Mouse (Mus musculus): ENCODE results near the gene Ehd4. TPM values are rescaled to one million over a fixed set of nuclear protein-coding genes. Genes with fewer than 3 reads are reported as not detected.

Gene Ehd4
- polyA plus RNA-seq, 1 experiment from 2014 or later, result 60.6 TPM

DNA sequence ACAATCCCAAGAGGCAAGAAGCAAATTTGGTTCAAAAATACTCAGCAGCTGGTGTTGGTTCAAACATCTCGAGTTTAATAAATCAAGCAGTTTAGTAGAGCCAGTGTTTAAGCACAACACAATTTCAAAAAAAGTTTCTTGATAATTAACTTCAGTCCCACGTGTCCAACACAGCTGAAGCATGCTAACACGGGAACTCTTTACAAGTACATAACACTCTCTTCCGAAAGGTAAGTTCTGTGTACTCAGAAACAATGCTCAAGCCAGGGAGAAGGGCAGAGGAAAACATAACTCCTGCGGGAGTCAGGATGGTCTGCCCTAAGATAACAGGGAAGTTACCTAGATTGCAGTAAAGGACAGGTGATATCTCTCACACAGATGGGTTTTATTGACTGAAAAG, 12.1 kb downstream of the Ehd4 start:
- 72% methylated on average over 5 of the region's 5 CpGs for WGBS
- Histone ChIP-seq H3K36me3 (no peaks in the 10 kb centered on the region), H3K27ac (no peak overlapping the region), H3K4me3 (no peak overlapping the region), H3K4me2 (no peak overlapping the region), H3K4me1 (no peaks in the 10 kb centered on the region), H3K27me3 (no peaks in the 10 kb centered on the region), H3K9ac (no peak overlapping the region), H3K9me3 (no peaks in the 10 kb centered on the region)
- ATAC-seq (ENCODE audit: insufficient number of reproducible peaks, low FRiP score, low TSS enrichment, low read depth), result no peak

DNA sequence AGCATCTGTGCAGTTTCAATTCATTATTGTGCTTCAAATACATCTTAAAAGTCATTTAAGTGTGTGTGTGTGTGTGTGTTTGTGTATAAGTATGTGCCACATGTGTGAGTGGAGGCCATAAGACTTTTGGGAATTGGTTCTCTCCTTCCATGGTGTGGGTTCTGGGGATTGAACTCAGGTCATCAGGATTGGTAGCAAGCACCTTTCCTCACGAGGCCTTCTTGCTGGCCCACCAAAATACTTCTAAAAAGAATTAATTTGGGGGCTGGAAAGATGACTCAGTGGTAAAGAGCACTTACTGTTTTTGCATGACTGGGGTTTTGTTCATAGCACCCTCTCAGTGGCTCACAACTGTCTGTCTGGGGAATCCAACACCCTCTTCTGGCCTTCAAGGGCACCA, 12.7 kb downstream of the Ehd4 start:
- Histone ChIP-seq H3K4me1 (peaks cover 2% of the 10 kb centered on the region; the same call in 1 of the 2 replicates), H3K27ac (no peak overlapping the region), H3K9ac (no peak overlapping the region), H3K4me2 (no peak overlapping the region), H3K36me3 (no peaks in the 10 kb centered on the region), H3K27me3 (no peaks in the 10 kb centered on the region), H3K9me3 (no peaks in the 10 kb centered on the region), H3K4me3 (no peak overlapping the region)
- ATAC-seq (ENCODE audit: insufficient number of reproducible peaks, low FRiP score, low TSS enrichment, low read depth), result no peak
- WGBS, result 70% methylated on average over 1 of the region's 1 CpGs

- Histone ChIP-seq H3K9me3 (no peaks in the 10 kb centered on the region), H3K27ac (no peak overlapping the region), H3K4me2 (no peak overlapping the region), H3K4me1 (peaks cover 2% of the 10 kb centered on the region; the same call in 1 of the 2 replicates), H3K36me3 (no peaks in the 10 kb centered on the region), H3K4me3 (no peak overlapping the region), H3K27me3 (no peaks in the 10 kb centered on the region), H3K9ac (no peak overlapping the region)
- WGBS, result 82% methylated on average over 5 of the region's 5 CpGs
- no peak for ATAC-seq (ENCODE audit: insufficient number of reproducible peaks, low FRiP score, low TSS enrichment, low read depth)
These were observed 14.1 kb downstream of the Ehd4 start for GRCm38 (mm10) chr2:120140326-120140725.

GRCm38 (mm10) chr2:120139091-120139490, 15.3 kb downstream of the Ehd4 start:
- no peak overlapping the region for H3K27ac ChIP-seq
- no peak overlapping the region for H3K4me3 ChIP-seq
- no peaks in the 10 kb centered on the region for H3K9me3 ChIP-seq
- peaks cover 2% of the 10 kb centered on the region; the same call in 1 of the 2 replicates for H3K4me1 ChIP-seq
- ATAC-seq (ENCODE audit: insufficient number of reproducible peaks, low FRiP score, low TSS enrichment, low read depth), result no peak
- no peak overlapping the region for H3K4me2 ChIP-seq
- WGBS, result 82% methylated on average over 1 of the region's 1 CpGs
- no peaks in the 10 kb centered on the region for H3K36me3 ChIP-seq
- H3K27me3 ChIP-seq, result no peaks in the 10 kb centered on the region
- no peak overlapping the region for H3K9ac ChIP-seq

GRCm38 (mm10) chr2:120137281-120137680, 17.1 kb downstream of the Ehd4 start:
- Histone ChIP-seq H3K9ac (no peak overlapping the region), H3K9me3 (no peaks in the 10 kb centered on the region), H3K27me3 (no peaks in the 10 kb centered on the region), H3K4me1 (peaks cover 2% of the 10 kb centered on the region; the same call in 1 of the 2 replicates), H3K4me2 (no peak overlapping the region), H3K27ac (no peak overlapping the region), H3K36me3 (no peaks in the 10 kb centered on the region), H3K4me3 (no peak overlapping the region)
- 56% methylated on average over 5 of the region's 5 CpGs for WGBS
- ATAC-seq (ENCODE audit: insufficient number of reproducible peaks, low FRiP score, low TSS enrichment, low read depth), result no peak

DNA sequence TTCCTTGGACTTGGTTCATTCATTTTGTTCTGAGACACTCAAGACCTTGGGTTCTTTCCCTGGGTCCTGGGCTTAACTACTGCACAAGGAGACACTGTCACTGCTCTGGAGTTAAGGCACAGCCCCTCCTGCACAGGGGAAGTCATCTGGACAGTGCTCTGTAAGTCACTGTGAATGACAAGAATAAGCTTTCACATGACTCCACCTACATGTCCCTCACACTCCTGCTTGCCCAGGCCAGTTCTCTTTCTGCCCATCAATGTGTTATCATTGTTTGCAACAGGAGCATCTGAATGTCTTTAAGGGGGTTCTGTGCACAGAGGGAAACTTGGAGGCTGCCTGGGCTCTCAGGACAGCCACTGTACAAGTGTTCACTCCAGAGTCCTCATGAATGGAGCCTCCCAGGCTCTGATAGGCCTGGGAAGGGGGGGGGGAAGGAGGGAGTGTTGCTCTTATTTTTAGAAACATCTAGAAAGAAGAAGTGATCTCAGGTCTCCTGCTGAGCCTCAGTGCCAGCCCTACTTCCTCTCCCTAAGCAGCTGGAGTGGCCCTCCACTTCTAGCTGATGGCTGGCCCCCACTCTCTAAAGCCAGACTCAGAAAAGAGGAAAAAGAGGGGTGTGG, 19.8 kb downstream of the Ehd4 start:
- H3K4me1 ChIP-seq, result peaks cover 2% of the 10 kb centered on the region; the same call in 1 of the 2 replicates
- H3K27me3 ChIP-seq, result no peaks in the 10 kb centered on the region
- no peak overlapping the region for H3K4me3 ChIP-seq
- H3K9me3 ChIP-seq, result no peaks in the 10 kb centered on the region
- H3K9ac ChIP-seq, result no peak overlapping the region
- H3K27ac ChIP-seq, result no peak overlapping the region
- no peaks in the 10 kb centered on the region for H3K36me3 ChIP-seq
- H3K4me2 ChIP-seq, result no peak overlapping the region
- ATAC-seq (ENCODE audit: insufficient number of reproducible peaks, low FRiP score, low TSS enrichment, low read depth), result no peak

- H3K27me3 ChIP-seq, result no peaks in the 10 kb centered on the region
- ATAC-seq (ENCODE audit: insufficient number of reproducible peaks, low FRiP score, low TSS enrichment, low read depth), result no peak
- 65% methylated on average over 1 of the region's 1 CpGs for WGBS
- H3K4me3 ChIP-seq, result no peak overlapping the region
- H3K9me3 ChIP-seq, result no peaks in the 10 kb centered on the region
- H3K9ac ChIP-seq, result no peak overlapping the region
- peaks cover 10% of the 10 kb centered on the region; the same call in 1 of the 2 replicates for H3K4me1 ChIP-seq
- no peak overlapping the region for H3K27ac ChIP-seq
- H3K36me3 ChIP-seq, result no peaks in the 10 kb centered on the region
- H3K4me2 ChIP-seq, result no peak overlapping the region
These were observed 22.5 kb downstream of the Ehd4 start for GRCm38 (mm10) chr2:120131881-120132280.

DNA sequence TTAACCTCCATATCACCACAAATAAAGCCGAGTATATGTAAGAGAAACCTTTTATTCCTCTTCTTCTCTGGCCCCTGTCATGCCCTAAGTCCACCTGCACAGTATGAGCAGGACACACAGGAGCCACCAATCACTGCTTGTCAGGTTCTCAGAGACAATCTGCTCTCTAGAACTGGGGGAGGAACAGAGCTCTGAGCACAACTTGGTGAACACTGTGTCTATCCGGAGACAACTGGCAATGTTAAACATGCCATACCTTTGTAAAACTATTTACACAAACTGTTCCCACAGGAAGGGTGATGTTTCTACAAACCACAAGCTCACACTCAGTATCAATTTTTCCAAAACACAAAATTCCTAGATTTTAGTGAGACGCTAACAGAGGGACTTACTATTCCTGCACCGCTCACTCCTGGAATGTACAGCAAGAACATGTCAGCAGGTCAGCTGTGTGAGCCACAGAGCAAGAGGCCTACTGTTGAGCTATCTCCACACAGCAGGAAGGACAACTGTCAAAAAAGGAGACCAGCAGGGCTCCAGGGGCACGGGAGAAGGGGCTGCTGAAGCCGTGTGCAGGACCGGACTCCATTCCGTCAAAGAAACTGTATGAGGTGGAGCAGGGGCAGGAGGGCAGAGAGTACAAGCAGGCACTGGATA, 25.0 kb downstream of the Ehd4 start:
- Histone ChIP-seq H3K36me3 (no peaks in the 10 kb centered on the region), H3K9me3 (no peaks in the 10 kb centered on the region), H3K4me2 (no peak overlapping the region), H3K4me1 (peaks cover 8% of the 10 kb centered on the region; the same call in 1 of the 2 replicates), H3K4me3 (no peak overlapping the region), H3K27me3 (no peaks in the 10 kb centered on the region), H3K9ac (no peak overlapping the region), H3K27ac (peak overlapping the region; percentile 61)
- ATAC-seq (ENCODE audit: insufficient number of reproducible peaks, low FRiP score, low TSS enrichment, low read depth), result no peak
- 66% methylated on average over 8 of the region's 8 CpGs for WGBS

DNA sequence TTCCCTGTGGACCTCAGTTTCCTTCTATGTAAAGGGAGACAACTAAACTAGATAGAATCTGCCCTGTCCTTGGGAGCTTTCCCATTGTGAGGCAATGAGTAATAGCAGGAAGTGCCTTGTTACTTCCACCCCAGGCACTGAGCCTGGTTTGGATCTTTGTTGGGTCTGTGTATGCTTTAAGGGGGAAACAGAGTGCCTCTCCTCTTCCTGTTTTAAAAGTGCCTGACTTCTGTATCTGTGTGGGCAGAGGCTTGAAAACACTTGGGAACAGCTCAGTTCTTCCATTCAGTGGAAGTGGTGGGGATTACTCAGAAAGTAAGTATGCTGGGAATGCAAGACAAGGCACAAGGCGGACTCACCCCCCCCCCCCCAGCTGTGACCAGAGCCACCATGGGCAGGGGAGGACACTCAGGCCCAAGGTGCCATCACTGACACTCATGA, 25.8 kb downstream of the Ehd4 start:
- Histone ChIP-seq H3K9me3 (no peaks in the 10 kb centered on the region), H3K4me3 (no peak overlapping the region), H3K27me3 (no peaks in the 10 kb centered on the region), H3K4me1 (peaks cover 13% of the 10 kb centered on the region; the same call in 1 of the 2 replicates), H3K27ac (0 out of 2 replicates have a peak overlapping the region, but pooled peaks have one; percentile 61), H3K4me2 (no peak overlapping the region), H3K36me3 (no peaks in the 10 kb centered on the region), H3K9ac (no peak overlapping the region)
- no peak for ATAC-seq (ENCODE audit: insufficient number of reproducible peaks, low FRiP score, low TSS enrichment, low read depth)
- WGBS, result 50% methylated on average over 1 of the region's 1 CpGs

- ATAC-seq (ENCODE audit: insufficient number of reproducible peaks, low FRiP score, low TSS enrichment, low read depth), result no peak
- H3K9me3 ChIP-seq, result no peaks in the 10 kb centered on the region
- H3K9ac ChIP-seq, result no peak overlapping the region
- peaks cover 13% of the 10 kb centered on the region; the same call in 1 of the 2 replicates for H3K4me1 ChIP-seq
- peak overlapping the region; percentile 61; the same call in 1 of the 2 replicates for H3K27ac ChIP-seq
- no peak overlapping the region for H3K4me3 ChIP-seq
- H3K4me2 ChIP-seq, result no peak overlapping the region
- H3K27me3 ChIP-seq, result no peaks in the 10 kb centered on the region
- no peaks in the 10 kb centered on the region for H3K36me3 ChIP-seq
These were observed 26.4 kb downstream of the Ehd4 start for GRCm38 (mm10) chr2:120128011-120128410.

GRCm38 (mm10) chr2:120126901-120127300, 27.5 kb downstream of the Ehd4 start:
- no peaks in the 10 kb centered on the region for H3K27me3 ChIP-seq
- no peak overlapping the region for H3K27ac ChIP-seq
- H3K36me3 ChIP-seq, result no peaks in the 10 kb centered on the region
- WGBS, result 87% methylated on average over 1 of the region's 1 CpGs
- no peak for ATAC-seq (ENCODE audit: insufficient number of reproducible peaks, low FRiP score, low TSS enrichment, low read depth)
- no peaks in the 10 kb centered on the region for H3K9me3 ChIP-seq
- peaks cover 13% of the 10 kb centered on the region; the same call in 1 of the 2 replicates for H3K4me1 ChIP-seq
- no peak overlapping the region for H3K9ac ChIP-seq
- H3K4me2 ChIP-seq, result no peak overlapping the region
- H3K4me3 ChIP-seq, result no peak overlapping the region

GRCm38 (mm10) chr2:120126408-120126807, 28.0 kb downstream of the Ehd4 start:
- Histone ChIP-seq H3K27ac (no peak overlapping the region), H3K4me1 (peaks cover 13% of the 10 kb centered on the region; the same call in 1 of the 2 replicates), H3K9ac (no peak overlapping the region), H3K36me3 (no peaks in the 10 kb centered on the region), H3K4me3 (no peak overlapping the region), H3K9me3 (no peaks in the 10 kb centered on the region), H3K4me2 (no peak overlapping the region), H3K27me3 (no peaks in the 10 kb centered on the region)
- ATAC-seq (ENCODE audit: insufficient number of reproducible peaks, low FRiP score, low TSS enrichment, low read depth), result no peak
- WGBS, result 80% methylated on average over 4 of the region's 4 CpGs

All from limb, embryonic 15.5 days (tissue).